Mouse (Mus musculus): ENCODE results near the gene Vamp2. TPM values are rescaled to one million over a fixed set of nuclear protein-coding genes. Genes with fewer than 3 reads are reported as not detected.
A peak's percentile ranks its signal among the peaks of the same experiment; 100 is the strongest.

Gene Vamp2
- polyA plus RNA-seq, 1 experiment from 2014 or later, result 81.5 TPM

- H3K9me3 ChIP-seq (ENCODE audit: low read length), result no peaks in the 10 kb centered on the region
- peak overlapping the region; percentile 58; the same call in 1 of the 2 replicates for H3K4me3 ChIP-seq (ENCODE audit: low read length)
- H3K27me3 ChIP-seq (ENCODE audit: insufficient read depth, low read length), result no peaks in the 10 kb centered on the region
- H3K27ac ChIP-seq (ENCODE audit: low read length), result no peak overlapping the region
- no peak overlapping the region for H3K9ac ChIP-seq (replicated peaks; ENCODE audit: low read length)
- no peaks in the 10 kb centered on the region for H3K36me3 ChIP-seq (ENCODE audit: insufficient read depth, low read length)
- peak overlapping the region; percentile 88 for H3K4me2 ChIP-seq (replicated peaks; ENCODE audit: low read depth, low read length)
- peak; percentile 37; the same call in 1 of the 2 replicates for ATAC-seq (ENCODE audit: low FRiP score, low TSS enrichment)
- WGBS, result 0% methylated on average over 3 of the region's 3 CpGs
- H3K4me1 ChIP-seq (ENCODE audit: insufficient read depth, low read length), result peaks cover 21% of the 10 kb centered on the region
Observed at GRCm38 (mm10) chr11:69124498-69124847, 36.2 kb downstream of the Vamp2 start.

- Histone ChIP-seq H3K9ac (replicated peaks; ENCODE audit: low read length) (peak overlapping the region; percentile 63), H3K9me3 (ENCODE audit: low read length) (no peaks in the 10 kb centered on the region), H3K27me3 (ENCODE audit: insufficient read depth, low read length) (no peaks in the 10 kb centered on the region), H3K4me3 (ENCODE audit: low read length) (peak overlapping the region; percentile 61), H3K36me3 (ENCODE audit: insufficient read depth, low read length) (no peaks in the 10 kb centered on the region), H3K27ac (ENCODE audit: low read length) (peak overlapping the region; percentile 67; the same call in 1 of the 2 replicates), H3K4me2 (replicated peaks; ENCODE audit: low read depth, low read length) (peak overlapping the region; percentile 77), H3K4me1 (ENCODE audit: insufficient read depth, low read length) (peaks cover 13% of the 10 kb centered on the region)
- peak; percentile 44 for ATAC-seq (ENCODE audit: low FRiP score, low TSS enrichment)
- under 1% methylated on average over 24 of the region's 24 CpGs for WGBS
Observed at GRCm38 (mm10) chr11:69125041-69125851, 37.0 kb downstream of the Vamp2 start.

DNA sequence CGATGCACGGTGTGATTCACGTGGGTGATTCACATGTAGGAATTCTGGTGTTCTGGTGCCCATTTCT, 37.4 kb downstream of the Vamp2 start, which contains the start of gene Aloxe3:
Aloxe3 (plus strand) TSS at position 45 of the 67 bp plus-strand sequence.
- no peaks in the 10 kb centered on the region for H3K9me3 ChIP-seq (ENCODE audit: low read length)

DNA sequence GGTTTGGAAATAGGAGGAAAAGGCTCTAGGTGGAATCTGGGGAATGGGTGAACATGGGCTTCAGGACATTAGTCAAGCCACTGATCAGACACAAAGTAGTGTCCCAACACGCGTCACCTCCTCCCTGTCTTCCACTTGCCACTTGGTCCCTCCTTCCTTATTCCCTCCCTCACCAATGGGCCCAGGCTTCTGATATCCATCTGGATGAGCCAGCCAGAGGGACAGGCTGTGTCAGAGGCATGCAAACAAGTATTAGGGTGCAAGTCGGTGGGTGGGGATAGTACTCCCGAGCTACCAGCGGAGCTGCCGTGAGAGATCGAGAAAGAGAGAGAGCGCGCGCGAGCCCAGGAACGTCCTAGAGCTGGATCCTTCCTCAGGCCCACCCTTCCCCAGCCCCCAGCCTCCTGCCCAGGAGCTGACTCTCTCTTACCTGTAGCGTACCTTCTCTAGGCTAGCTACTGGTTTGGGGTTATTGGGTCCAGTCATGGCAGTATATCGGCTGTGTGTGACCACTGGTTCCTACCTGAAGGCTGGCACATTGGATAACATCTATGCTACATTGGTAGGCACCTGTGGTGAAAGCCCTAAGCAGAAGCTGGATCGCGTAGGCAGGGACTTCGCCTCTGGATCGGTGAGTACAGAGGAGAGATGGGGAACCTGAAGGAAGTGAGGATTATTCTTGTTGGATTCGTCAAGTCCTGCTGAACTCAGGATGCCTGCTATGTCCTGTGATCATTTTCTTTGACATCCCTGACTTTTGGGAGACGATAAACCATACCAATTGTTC, 37.8 kb downstream of the Vamp2 start:
- Histone ChIP-seq H3K4me3 (ENCODE audit: low read length) (peak overlapping the region; percentile 61), H3K9ac (replicated peaks; ENCODE audit: low read length) (peak overlapping the region; percentile 63), H3K4me1 (ENCODE audit: insufficient read depth, low read length) (peaks cover 9% of the 10 kb centered on the region), H3K4me2 (replicated peaks; ENCODE audit: low read depth, low read length) (peak overlapping the region; percentile 77), H3K27ac (ENCODE audit: low read length) (no peak overlapping the region), H3K9me3 (ENCODE audit: low read length) (no peaks in the 10 kb centered on the region), H3K27me3 (ENCODE audit: insufficient read depth, low read length) (no peaks in the 10 kb centered on the region), H3K36me3 (ENCODE audit: insufficient read depth, low read length) (no peaks in the 10 kb centered on the region)
- WGBS, result 14% methylated on average over 20 of the region's 20 CpGs
- no peak for ATAC-seq (ENCODE audit: low FRiP score, low TSS enrichment)

More for the DNA sequence above, 37.4 kb downstream of the Vamp2 start, which contains the start of gene Aloxe3:
- Histone ChIP-seq H3K9ac (replicated peaks; ENCODE audit: low read length) (peak within 1 kb of the TSS; percentile 63), H3K27ac (ENCODE audit: low read length) (peak within 1 kb of the TSS; percentile 67; the same call in 1 of the 2 replicates), H3K4me1 (ENCODE audit: insufficient read depth, low read length) (peaks cover 9% of the 10 kb centered on the region), H3K4me2 (replicated peaks; ENCODE audit: low read depth, low read length) (peak within 1 kb of the TSS; percentile 77), H3K27me3 (ENCODE audit: insufficient read depth, low read length) (no peaks in the 10 kb centered on the region), H3K4me3 (ENCODE audit: low read length) (peak within 1 kb of the TSS; percentile 61), H3K36me3 (ENCODE audit: insufficient read depth, low read length) (no peaks in the 10 kb centered on the region)
- no peak for ATAC-seq (ENCODE audit: low FRiP score, low TSS enrichment)
- WGBS, result 3% methylated on average over 3 of the region's 3 CpGs

DNA sequence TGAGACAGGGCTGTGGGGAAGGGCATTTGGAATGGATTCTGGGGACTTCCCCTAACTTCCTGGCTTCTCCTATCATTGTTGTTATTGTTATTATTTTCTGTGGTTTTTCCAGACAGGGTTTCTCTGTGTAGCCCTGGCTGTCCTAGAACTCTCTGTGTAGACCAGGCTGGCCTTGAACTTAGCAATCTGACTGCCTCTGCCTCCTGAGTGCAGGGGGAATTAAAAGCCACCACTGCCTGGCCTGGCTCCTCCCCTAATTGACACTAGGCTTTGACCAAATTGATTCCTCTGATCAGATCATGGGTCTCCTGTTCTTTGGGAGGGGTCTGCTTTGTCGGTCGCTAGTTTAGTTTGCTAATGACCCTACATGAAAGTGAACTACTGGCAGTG, 38.4 kb downstream of the Vamp2 start:
- WGBS, result 43% methylated on average over 2 of the region's 2 CpGs
- ATAC-seq (ENCODE audit: low FRiP score, low TSS enrichment), result no peak
- Histone ChIP-seq H3K4me2 (replicated peaks; ENCODE audit: low read depth, low read length) (peak overlapping the region; percentile 77), H3K9ac (replicated peaks; ENCODE audit: low read length) (no peak overlapping the region), H3K36me3 (ENCODE audit: insufficient read depth, low read length) (no peaks in the 10 kb centered on the region), H3K9me3 (ENCODE audit: low read length) (no peaks in the 10 kb centered on the region), H3K4me1 (ENCODE audit: insufficient read depth, low read length) (peaks cover 9% of the 10 kb centered on the region), H3K27me3 (ENCODE audit: insufficient read depth, low read length) (no peaks in the 10 kb centered on the region), H3K27ac (ENCODE audit: low read length) (no peak overlapping the region), H3K4me3 (ENCODE audit: low read length) (no peak overlapping the region)

DNA sequence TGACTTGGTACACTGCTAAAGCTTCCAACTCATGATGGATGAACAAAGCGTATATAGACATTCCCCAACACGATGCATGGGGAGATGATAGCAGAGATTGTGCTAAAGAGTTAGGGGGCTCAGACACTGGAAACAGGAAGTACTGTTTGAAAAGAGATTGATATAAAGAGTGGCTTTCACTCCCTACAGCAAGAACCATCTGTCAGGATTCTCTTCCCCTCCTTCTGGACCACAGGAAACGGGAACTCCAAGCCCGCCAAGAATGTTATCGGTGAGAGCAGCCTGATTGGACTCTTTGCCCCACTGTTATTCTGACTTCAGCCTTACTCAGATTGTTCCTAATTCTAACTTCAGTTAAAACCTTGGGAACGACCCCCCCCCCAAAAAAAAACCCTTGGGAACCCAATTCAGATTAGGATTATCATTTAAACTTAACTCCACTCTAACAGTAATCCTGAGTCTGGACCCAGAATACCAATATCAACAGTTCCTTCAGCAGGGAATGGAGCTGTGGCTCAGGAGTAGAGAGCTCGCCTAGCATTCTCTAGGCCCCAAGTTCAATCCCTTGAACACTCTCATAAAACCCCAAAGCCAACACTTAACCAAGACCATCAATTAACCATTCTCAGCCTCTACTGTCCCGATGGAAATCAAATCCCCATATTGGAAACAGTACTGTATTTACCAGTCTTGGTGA, 40.3 kb downstream of the Vamp2 start:
- Histone ChIP-seq H3K4me1 (ENCODE audit: insufficient read depth, low read length) (peaks cover 9% of the 10 kb centered on the region), H3K27me3 (ENCODE audit: insufficient read depth, low read length) (no peaks in the 10 kb centered on the region), H3K36me3 (ENCODE audit: insufficient read depth, low read length) (no peaks in the 10 kb centered on the region), H3K9me3 (ENCODE audit: low read length) (no peaks in the 10 kb centered on the region), H3K9ac (replicated peaks; ENCODE audit: low read length) (no peak overlapping the region), H3K27ac (ENCODE audit: low read length) (no peak overlapping the region), H3K4me2 (replicated peaks; ENCODE audit: low read depth, low read length) (no peak overlapping the region), H3K4me3 (ENCODE audit: low read length) (no peak overlapping the region)
- no peak for ATAC-seq (ENCODE audit: low FRiP score, low TSS enrichment)
- 68% methylated on average over 8 of the region's 8 CpGs for WGBS

DNA sequence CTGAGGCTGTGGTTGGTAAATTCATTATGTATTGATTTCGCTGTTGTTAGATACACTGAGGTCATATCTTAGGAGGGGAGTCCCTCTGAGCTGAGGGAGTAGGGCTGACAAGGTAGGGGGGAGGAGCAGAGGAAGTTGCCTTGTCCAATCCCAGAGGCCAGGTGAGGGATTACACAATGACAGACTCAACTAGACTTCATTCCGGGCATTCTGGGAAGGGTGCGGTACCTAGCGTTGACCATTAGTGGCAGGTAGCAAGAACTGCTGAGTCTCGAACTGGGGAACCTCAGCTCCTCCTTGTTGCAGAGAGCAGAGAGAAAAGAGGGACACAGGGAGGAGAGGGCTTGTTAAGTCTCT, 45.3 kb downstream of the Vamp2 start:
- Histone ChIP-seq H3K4me3 (ENCODE audit: low read length) (peak overlapping the region; percentile 51), H3K36me3 (ENCODE audit: insufficient read depth, low read length) (no peaks in the 10 kb centered on the region), H3K9ac (replicated peaks; ENCODE audit: low read length) (peak overlapping the region; percentile 57), H3K4me1 (ENCODE audit: insufficient read depth, low read length) (no peaks in the 10 kb centered on the region), H3K9me3 (ENCODE audit: low read length) (no peaks in the 10 kb centered on the region), H3K27ac (ENCODE audit: low read length) (no peak overlapping the region), H3K27me3 (ENCODE audit: insufficient read depth, low read length) (no peaks in the 10 kb centered on the region), H3K4me2 (replicated peaks; ENCODE audit: low read depth, low read length) (peak overlapping the region; percentile 80)
- ATAC-seq (ENCODE audit: low FRiP score, low TSS enrichment), result peak; percentile 23; the same call in 1 of the 2 replicates
- WGBS, result 21% methylated on average over 5 of the region's 5 CpGs

DNA sequence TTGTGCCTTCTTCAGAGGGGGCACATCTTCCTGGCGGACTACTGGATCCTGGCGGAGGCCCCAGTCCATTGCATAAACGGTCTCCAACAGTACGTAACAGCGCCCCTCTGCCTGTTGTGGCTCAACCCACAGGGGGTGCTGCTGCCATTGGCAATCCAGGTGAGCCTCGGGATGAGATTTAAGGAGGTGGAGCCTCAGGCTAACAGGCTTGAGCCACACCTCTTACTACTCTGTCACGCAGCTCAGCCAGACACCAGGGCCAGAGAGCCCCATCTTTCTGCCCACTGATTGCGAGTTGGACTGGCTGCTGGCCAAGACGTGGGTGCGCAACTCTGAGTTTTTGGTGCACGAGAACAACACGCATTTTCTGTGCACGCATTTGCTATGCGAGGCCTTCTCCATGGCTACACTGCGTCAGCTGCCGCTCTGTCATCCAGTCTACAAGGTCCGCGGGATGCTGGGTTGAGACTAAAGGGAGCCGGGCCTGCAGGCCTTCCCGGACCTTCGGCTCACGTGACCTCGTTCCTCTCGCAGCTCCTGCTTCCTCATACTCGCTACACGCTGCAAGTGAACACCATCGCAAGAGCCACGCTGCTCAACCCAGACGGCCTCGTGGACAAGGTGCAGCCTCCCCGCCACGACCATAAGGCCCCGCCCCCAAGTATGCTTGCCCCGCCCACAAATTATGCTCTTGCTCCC, 45.8 kb downstream of the Vamp2 start:
- Histone ChIP-seq H3K4me1 (ENCODE audit: insufficient read depth, low read length) (no peaks in the 10 kb centered on the region), H3K4me3 (ENCODE audit: low read length) (peak overlapping the region; percentile 51), H3K36me3 (ENCODE audit: insufficient read depth, low read length) (no peaks in the 10 kb centered on the region), H3K4me2 (replicated peaks; ENCODE audit: low read depth, low read length) (peak overlapping the region; percentile 80), H3K9me3 (ENCODE audit: low read length) (no peaks in the 10 kb centered on the region), H3K27me3 (ENCODE audit: insufficient read depth, low read length) (no peaks in the 10 kb centered on the region), H3K9ac (replicated peaks; ENCODE audit: low read length) (peak overlapping the region; percentile 57), H3K27ac (ENCODE audit: low read length) (no peak overlapping the region)
- 2% methylated on average over 34 of the region's 34 CpGs for WGBS
- ATAC-seq (ENCODE audit: low FRiP score, low TSS enrichment), result peak; percentile 78

DNA sequence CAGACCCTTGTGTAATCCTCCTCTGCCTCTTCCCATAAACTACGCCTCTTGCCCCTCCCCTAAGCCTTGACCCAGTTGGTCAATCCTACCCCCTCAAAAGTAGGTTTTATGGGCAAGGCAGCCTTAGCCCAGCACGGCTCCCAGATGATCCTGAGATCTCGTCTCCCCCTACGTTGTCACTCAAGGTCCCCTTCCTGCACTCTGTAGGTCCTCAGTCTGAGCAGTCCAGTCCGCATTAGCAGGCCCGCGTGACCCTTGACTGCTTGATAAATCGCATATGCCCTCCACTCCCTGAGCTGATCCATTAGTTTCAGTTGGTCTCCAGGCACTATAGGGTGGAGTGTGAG, 46.3 kb downstream of the Vamp2 start:
- H3K4me3 ChIP-seq (ENCODE audit: low read length), result peak overlapping the region; percentile 51
- H3K27me3 ChIP-seq (ENCODE audit: insufficient read depth, low read length), result no peaks in the 10 kb centered on the region
- no peaks in the 10 kb centered on the region for H3K36me3 ChIP-seq (ENCODE audit: insufficient read depth, low read length)
- H3K4me1 ChIP-seq (ENCODE audit: insufficient read depth, low read length), result no peaks in the 10 kb centered on the region
- no peaks in the 10 kb centered on the region for H3K9me3 ChIP-seq (ENCODE audit: low read length)
- peak overlapping the region; percentile 57; the same call in 1 of the 2 replicates for H3K9ac ChIP-seq (replicated peaks; ENCODE audit: low read length)
- peak; percentile 41 for ATAC-seq (ENCODE audit: low FRiP score, low TSS enrichment)
- peak overlapping the region; percentile 80 for H3K4me2 ChIP-seq (replicated peaks; ENCODE audit: low read depth, low read length)
- WGBS, result 29% methylated on average over 8 of the region's 8 CpGs
- no peak overlapping the region for H3K27ac ChIP-seq (ENCODE audit: low read length)

Data from kidney, embryonic 16.5 days (tissue).